Mouse (Mus musculus) erythroblast, adult 5-6 weeks (primary cell): ENCODE results near the gene Abcb8. TPM values are rescaled to one million over a fixed set of nuclear protein-coding genes. Genes with fewer than 3 reads are reported as not detected.
A peak's percentile ranks its signal among the peaks of the same experiment; 100 is the strongest.
"Not testable (repeated sequence)": the region's sequence is repeated elsewhere in the genome, so short reads cannot be mapped to it uniquely, and the experiment has no call there.

Source experiments
- ATAC-seq: replicated peaks from 2 replicates; pipeline ENCODE4 v1.8.0; 2016; ENCODE audit warnings: moderate number of reproducible peaks, mild to moderate bottlenecking, moderate TSS enrichment, inconsistent platforms; ENCODE audit not compliant: poor library complexity, low FRiP score, severe bottlenecking
- total RNA-seq, 2 experiments: library from RNA; stranded (forward) in 1 of 2; stranded (reverse) in 1 of 2; fragments of 150-400 nt in 1 of 2; fragments of 200-764, 138-1000 nt in 1 of 2; gene quantifications; 2 replicates each; pipeline versions ENCODE4 v1.2.3 to v1.2.4; 2015 to 2017; ENCODE audit warnings: low replicate concordance in 2 of 2

Abcb8 gene
- total RNA-seq, 2 experiments from 2014 or later: 5.5 to 22.7 TPM

DNA sequence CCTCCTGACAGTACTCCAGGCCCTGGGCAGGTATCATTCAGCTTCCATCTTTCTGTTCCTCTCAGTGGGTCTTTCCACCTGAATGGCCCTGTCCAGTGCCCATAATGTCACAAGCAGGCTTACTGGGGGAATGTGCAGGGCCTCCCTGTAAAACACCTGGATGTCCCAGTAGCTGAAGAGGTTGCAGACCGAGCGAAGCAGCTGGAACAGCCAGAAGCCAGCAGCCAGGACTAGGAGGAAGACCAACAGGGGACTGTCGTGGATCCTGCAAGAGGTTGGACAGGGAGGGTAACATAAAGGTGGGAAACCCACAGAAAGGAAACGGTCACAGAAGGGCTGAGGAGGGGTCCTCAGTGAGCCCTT is 3.8 kb upstream of the Abcb8 start:
- ATAC-seq: no peak

DNA sequence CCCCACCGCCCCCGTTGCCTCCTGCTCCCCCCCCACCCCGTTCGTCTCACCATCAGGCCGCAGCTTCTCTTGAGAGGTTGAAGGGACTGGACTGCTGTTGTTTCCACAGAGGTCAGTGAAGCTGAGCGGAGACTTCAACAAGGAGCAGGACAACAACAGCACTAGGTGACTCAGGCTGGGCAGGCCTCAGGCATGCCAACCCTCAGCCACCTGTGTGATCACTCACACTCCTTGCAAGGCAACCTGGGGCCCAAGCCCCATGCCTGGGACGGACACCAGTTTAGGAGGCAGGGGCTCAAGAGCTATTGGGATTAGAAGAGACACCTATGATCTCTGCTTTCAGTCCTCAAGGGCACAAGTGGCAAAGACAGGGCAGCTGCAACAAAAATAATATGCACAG is 1.6 kb upstream of the Abcb8 start, which contains the start of gene Atg9b:
Gene Atg9b (minus strand): TSS at position 280 of the 400 bp plus-strand sequence.
- no peak for ATAC-seq

DNA sequence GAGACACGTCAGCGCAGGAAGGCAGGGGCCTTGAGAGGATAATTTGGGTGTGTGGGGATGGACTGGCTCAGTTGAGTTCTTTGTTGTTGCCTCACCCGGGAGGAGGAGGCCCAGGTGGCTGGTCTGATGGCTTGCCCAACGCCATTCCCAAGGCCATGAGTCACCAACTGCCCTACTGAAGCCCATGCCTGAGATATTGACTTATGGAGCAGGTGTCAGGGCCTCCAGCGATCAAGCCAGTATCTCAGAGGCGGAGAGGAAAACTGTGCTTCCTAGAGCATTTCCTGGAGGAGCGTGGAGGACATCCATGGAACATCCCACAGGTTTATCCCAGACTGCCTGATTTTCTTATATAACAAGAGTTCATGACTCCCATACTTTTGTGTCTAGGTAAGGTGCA is 739 bp upstream of the Abcb8 start:
- no peak for ATAC-seq

DNA sequence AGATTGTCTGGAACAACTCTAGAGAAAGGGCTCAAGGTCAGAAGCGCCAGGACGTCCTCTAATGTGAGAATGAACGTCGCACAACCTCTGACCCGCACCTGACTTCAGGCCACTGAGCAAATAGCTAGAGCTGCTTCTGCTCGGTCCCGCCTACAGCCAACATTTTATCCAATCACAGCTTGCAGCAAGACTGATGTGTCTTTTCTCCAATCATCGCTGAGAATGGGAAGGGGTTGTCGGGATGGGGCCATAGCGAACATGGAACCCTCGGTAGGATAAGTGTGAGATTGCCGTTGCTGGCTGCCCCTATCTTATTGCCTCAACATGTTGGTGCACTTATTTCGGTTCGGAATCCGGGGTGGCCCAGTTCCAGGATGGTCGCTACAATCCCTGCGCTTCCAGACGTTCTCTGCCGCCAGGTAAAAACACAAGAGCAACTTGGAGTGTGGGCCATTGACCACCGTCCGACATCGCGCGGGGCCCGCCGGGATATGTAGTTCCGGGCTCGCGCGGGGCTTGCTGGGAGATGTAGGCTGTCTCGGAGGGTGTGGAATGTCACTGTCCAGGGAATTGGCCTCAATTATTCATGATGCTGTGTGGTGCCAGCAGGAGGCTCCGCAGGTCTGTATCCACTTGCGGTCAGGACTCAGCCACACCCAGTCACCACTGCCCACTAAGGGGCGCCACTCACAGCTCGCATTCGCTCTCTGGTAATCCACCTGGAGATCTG is 867 bp downstream of the Abcb8 start:
- ATAC-seq: peak; percentile 94

DNA sequence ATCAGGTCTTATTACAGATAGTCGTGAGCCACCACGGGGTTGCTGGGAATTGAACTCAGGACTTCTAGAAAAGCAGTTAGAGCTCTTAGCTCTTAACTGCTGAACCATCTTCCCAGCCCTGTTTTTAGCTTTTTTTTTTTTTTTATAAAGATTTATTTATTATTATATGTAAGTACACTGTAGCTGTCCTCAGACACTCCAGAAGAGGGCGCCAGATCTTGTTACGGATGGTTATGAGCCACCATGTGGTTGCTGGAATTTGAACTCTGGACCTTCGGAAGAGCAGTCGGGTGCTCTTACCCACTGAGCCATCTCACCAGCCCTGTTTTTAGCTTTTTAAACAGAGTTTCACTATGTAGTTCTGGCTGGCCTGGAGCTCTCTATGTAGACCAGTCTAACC is 2.8 kb downstream of the Abcb8 start:
- not testable (repeated sequence) for ATAC-seq

DNA sequence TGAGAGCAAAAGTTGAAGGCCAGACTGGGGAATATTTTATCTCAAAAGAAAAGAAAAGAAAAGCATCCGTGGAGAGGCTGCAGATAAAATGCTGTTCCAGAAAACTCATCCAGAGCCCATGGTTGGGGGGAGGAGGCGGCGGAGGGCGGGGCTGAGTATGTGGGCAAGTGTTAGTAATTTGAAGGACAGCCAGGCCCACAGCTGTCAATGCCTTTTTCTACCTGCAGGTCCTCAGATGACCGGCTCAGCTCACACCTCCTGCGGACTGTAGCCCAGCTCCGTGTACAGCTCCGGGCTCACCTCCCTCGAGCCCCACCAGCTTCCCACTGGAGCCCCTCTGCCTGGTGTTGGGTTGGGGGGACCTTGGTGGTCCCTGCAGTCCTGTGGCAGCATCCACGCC is 6.2 kb downstream of the Abcb8 start:
- ATAC-seq: no peak

DNA sequence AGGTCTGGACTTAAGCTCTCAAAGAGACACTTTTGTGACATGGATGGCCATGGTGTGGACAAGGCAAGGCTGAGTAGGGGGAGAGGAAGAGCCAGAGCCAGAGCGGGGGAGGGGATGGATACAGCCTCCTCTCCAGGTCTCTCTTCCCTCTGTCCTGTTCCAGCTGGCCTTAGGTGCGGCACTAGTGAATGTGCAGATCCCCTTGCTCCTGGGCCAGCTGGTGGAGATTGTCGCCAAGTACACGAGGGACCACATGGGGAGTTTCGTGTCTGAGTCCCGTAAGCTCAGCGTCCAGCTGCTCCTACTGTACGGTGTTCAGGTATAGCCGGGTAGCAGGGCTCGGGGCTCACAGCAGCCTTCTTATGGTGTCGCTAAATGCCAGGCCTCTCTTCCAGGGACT is 6.9 kb downstream of the Abcb8 start:
- no peak for ATAC-seq

DNA sequence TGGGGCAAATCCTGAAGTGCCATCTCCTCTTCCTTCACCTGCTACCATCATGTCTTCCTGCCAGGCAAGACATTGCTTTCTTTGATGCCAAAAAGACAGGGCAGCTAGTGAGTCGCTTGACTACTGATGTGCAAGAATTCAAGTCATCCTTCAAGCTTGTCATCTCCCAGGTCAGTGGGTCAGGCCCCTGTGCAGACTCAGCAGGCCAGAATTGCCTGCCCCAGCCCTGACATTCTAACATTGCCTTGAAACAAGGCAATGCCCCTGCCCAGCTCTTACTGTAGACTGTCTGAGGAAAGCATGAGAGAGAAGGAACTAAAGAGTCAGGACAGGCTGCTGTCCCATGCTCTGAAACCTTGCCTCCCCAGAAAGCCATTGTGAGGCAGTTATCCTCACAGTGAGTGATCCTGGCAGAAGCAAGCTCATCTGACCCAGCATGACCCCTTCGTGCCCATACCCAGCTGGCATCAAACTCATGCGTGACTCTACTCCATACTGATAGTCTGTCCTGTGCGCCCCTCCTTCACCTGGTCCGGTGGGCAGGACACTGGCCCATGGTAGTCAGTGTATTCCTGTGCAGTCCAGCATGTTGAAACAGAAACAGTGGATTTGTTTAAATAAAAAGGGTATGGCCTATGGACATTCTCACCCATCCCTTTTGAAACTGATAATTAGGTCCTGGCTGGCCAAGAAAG is 7.6 kb downstream of the Abcb8 start:
- no peak for ATAC-seq

DNA sequence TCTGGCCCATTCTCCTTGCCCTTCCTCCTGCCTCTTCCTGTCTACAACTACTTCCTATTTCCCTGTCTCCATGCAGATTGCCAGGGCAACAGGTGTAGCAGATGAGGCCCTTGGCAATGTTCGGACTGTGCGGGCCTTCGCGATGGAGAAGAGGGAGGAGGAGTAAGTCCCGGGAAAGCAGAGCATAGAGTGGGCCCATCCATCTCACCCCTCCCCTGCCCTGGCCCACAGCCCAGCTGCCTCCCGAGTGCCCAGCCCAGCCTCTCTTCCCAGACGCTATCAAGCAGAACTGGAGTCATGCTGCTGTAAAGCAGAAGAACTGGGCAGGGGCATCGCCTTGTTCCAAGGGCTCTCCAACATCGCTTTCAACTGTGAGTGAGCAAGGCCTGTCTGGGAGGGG is 8.5 kb downstream of the Abcb8 start:
- ATAC-seq: no peak

DNA sequence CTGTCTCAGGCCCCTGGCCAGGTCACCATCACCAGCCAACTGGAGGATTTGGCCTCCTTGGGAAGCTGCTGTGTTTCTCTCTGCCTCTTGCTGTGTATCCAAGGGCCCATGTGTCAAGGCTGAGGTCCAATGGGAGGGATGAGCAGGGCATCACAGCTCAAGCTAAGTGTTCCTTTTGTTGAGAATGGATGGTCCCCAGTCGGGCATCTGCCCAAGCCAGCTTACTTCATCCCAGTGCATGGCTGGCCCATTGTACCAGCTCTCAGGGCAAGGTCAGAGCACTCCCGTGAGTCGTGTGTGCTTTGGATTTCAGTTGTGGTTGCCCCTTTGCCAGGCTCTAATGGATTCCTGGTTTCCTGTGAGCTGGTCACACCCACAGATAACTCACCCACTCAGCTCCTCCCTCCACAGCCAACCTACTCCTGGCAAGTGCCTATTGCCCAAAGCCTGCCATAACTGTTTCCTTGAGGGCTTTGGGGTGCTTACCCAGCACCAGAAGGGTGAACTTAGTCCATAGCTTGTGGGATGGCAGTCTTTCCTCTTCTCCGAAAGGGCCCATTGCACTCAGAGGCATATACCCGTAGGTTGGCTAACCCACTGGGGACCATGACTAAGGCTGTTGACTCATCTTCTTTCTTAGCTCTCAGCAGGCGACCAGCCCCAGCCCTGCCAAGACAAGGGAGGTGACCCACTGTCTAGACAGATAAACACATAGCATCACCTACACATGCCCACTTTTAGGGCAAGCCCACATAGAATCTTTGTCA is 11.3 kb downstream of the Abcb8 start:
- ATAC-seq: 0 out of 2 replicates have a peak, but pooled peaks have one; percentile 19

DNA sequence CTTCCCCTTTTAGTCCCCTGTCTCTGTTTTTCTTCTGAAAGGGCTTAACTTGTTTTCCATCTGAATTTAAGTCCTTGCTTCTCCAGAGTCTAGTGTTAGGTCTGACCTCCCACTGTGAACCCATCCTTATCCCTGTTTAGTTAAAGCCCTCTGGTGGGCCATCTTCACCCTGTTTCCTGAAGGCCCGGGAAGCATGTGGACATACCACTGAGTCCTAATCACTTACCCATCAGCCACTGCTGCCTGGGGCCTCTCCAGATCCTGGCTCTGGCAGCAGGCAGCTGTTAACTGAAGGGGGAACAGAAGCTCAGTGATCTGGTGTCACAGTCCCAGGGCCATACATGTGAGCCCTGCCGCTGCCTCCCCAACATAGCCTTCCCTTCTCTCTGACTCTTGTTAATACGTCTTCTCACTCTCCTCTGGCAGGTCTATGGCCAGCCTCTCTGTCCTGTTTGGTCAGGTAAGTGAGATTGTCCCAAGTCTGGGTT is 12.0 kb downstream of the Abcb8 start:
- no peak for ATAC-seq

DNA sequence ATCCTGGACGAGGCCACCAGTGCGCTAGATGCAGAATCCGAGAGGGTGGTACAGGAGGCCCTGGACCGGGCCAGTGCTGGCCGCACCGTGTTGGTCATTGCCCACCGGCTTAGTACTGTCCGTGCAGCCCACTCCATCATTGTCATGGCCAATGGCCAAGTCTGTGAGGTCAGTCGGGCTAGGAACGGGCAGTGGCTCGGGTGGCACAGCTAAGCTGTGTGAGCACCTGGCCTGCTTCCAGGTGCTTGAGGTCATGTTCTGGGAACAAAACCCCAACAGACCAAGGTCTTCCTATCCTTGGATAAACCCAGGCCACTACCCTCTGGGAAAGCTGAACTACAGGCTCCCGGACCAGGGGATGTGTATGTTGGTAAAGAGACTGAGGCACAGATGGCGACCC is 15.2 kb downstream of the Abcb8 start:
- ATAC-seq: no peak

DNA sequence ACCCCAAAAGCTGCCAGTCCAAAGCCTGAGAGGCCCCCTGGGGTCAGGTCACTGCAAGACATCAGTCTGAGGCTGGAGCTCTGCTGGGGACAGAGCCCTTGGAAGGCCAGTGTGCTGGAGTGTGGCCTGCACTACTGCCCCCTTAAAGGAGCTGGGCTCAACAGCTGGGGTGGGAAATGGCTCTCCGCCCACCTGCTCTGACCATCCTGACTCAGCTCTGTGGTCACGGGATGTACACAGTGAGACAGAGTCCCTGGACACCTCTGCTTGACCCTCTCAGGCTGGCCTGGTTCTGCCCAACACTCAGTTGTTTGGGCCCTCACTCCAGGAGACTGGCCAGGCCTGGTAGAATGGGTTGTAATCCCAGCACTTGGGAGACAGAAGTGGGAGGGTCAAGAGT is 16.0 kb downstream of the Abcb8 start:
- no peak for ATAC-seq

DNA sequence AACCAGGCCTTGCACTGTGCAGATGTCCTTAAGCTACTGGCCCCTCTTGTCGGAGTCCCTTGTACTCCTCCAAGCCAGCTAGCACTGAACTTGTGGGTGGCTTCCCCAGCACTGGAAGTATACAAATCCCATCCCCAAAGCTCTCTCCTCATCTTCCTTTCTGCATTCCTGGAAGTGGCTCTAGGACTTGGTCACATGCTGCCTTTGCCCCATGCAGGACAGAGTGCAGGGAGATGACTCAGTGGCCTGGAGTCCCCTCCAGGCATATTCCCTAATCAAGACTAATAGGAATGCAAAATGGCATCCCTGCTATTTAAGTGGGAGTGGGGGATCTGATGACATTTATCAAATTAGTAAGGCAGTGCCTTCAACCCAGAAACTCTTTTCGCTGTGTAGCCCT is 18.6 kb downstream of the Abcb8 start:
- no peak for ATAC-seq

DNA sequence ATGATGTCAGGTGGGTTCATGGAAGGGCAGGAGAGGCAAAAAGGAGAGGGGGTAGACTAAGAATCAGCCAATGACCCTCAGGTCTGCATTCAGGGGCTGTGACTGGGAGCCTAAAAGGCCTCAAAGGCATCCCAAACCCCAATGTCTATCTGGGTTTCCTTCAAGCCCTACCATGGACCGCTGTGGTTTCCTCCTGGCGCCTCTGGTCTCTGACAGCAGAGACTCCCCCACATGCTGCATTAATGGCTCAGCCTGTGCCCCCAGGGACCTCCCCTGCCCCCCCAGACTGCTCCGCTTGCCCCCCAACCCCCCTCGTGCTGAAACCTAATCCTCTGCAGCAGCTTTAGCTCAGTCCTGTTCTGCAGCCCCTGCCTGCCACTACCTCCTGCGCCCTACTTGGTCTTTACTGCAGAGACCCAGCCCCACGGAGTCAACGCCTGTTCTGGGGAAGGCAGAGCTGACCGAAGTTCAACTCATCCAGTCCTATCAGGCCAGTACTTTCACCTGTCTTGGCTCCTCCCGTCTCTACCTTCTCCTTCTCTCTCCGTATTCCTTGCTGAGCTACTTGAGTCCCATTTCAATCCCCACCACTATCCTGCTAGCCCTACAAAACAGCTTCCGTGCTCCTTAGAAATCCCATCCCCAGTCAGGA is 19.7 kb downstream of the Abcb8 start, which contains the start of gene Asic3:
Gene Asic3 (plus strand): TSS at position 351 of the 652 bp plus-strand sequence.
- ATAC-seq: no peak

DNA sequence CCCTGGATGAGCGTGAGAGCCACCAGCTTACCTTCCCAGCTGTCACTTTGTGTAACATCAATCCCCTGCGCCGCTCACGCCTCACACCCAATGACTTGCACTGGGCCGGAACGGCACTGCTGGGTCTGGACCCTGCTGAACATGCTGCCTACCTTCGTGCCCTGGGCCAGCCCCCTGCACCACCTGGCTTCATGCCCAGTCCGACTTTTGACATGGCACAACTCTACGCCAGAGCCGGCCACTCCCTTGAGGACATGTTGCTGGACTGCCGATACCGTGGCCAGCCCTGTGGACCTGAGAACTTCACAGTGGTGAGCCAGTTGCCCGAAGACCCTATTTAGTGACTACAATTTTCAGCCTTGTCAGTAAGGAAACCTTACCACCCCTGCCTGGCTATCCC is 20.5 kb downstream of the Abcb8 start:
- ATAC-seq: no peak

DNA sequence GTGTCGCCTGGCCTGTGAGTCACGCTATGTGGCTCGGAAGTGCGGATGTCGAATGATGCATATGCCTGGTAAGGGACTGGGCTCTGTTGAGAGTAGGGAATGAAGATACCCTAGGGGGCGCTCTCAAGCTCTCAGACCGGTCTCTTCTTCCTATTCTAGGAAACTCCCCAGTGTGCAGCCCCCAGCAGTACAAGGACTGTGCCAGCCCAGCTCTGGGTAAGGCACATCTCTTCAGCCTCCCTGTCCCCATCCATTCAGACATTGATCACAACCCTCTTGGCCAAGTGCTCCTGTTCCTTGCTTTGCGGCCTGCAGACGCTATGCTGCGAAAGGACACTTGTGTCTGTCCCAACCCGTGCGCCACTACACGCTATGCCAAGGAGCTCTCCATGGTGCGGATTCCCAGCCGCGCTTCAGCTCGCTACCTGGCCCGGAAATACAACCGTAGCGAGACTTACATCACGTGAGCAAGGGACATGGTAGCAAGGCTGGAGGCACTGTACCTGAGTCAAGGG is 22.8 kb downstream of the Abcb8 start:
- ATAC-seq: peak; percentile 34; the same call in 1 of the 2 replicates

DNA sequence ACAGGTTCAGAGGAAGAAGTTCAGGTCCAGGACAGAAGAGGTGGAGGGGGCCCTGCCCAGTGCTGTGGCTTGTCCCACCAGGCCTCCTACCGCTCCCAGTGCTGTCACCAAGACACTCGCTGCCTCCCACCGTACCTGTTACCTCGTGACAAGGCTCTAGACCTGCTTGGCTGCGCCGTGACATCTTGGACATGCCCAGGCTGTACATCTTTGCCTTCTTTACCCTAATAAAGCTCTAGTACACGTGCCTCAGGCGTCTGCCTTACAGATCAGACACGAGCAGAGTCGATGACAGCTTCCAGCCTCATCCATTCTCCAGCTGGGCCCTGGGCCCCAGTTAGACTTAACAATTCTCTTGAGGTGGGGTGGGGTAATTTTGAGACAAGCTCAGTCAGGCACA is 24.1 kb downstream of the Abcb8 start:
- no peak for ATAC-seq

DNA sequence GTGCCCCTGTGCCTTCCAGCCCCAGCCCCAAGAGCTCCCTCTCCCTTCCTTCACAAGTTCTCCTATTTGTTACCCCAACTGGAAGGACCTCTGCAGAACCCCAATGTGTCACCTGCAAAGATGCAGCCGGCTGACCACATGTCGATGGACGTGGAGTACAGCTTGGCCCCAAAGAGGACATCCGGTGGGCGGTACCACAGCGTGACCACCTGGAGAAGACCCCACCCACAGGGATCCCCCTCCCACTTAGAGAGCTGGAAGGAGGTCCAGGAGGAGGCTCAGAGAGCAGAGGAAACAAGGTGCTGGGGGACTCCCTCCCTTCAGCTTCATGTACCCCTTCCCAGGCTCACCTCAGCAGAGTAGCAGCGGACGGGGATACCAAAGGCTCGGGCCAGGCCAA is 26.9 kb downstream of the Abcb8 start:
- no peak for ATAC-seq
